Mouse (Mus musculus) forebrain, embryonic 13.5 days (tissue): Measurements from ENCODE around the gene Ifitm3. TPM values are rescaled to one million over a fixed set of nuclear protein-coding genes. Genes with fewer than 3 reads are reported as not detected.
A peak's percentile ranks its signal among the peaks of the same experiment; 100 is the strongest.
"Not testable (repeated sequence)": the region's sequence is repeated elsewhere in the genome, so short reads cannot be mapped to it uniquely, and the experiment has no call there.

Source experiments
- ATAC-seq: fragments of 200-750 bp; cut with Nextera tagmentation; 2 replicates; pipeline ENCODE4 v1.8.0; 2017
- H3K27ac ChIP-seq: fragments of 300-500 bp; sonication (generic); 2 replicates; pipeline ENCODE4 v1.5.1; 2015; ENCODE audit warnings: inconsistent platforms, mild to moderate bottlenecking, moderate library complexity
- H3K27me3 ChIP-seq: fragments of 300-500 bp; sonication (generic); 2 replicates; pipeline ENCODE4 v1.6.1; 2015; ENCODE audit warnings: mild to moderate bottlenecking, inconsistent platforms
- H3K36me3 ChIP-seq: fragments of 300-500 bp; sonication (generic); 2 replicates; pipeline ENCODE4 v1.6.1; 2015; ENCODE audit warnings: mild to moderate bottlenecking, inconsistent platforms; ENCODE audit not compliant: poor library complexity, severe bottlenecking
- H3K4me1 ChIP-seq: fragments of 300-500 bp; sonication (generic); 2 replicates; pipeline ENCODE4 v1.6.1; 2015; ENCODE audit warnings: inconsistent platforms
- H3K4me2 ChIP-seq: fragments of 300-500 bp; sonication (generic); 2 replicates; pipeline ENCODE4 v1.6.1; 2015; ENCODE audit warnings: inconsistent platforms, mild to moderate bottlenecking, moderate library complexity
- H3K4me3 ChIP-seq: fragments of 300-500 bp; sonication (generic); 2 replicates; pipeline ENCODE4 v1.5.1; 2015; ENCODE audit warnings: mild to moderate bottlenecking, inconsistent platforms
- H3K9ac ChIP-seq: fragments of 300-500 bp; sonication (generic); 2 replicates; pipeline ENCODE4 v1.6.1; 2015; ENCODE audit warnings: mild to moderate bottlenecking, inconsistent platforms
- H3K9me3 ChIP-seq: fragments of 300-500 bp; sonication (generic); replicated peaks from 2 replicates; pipeline ENCODE4 v1.6.1; 2016; ENCODE audit warnings: inconsistent platforms
- WGBS: fragments of 180-500 bp; shearing (Covaris S2); methylation state at CpG from one replicate; pipeline ENCODE4 v1.1.7; 2015; 5-methylcytosine and 5-hydroxymethylcytosine counted together
- polyA plus RNA-seq: library from polyadenylated mRNA; unstranded; fragments of >200 nt; fragmentation: Nextera tagmentation; extraction: Ambion mirVana; gene quantifications from 2 replicates; pipeline ENCODE4 v1.2.1, GENCODE M21; 2015

Gene Ifitm3
- polyA plus RNA-seq, 1 experiment from 2014 or later: 18.1 TPM

- Histone ChIP-seq H3K27me3 (no peaks in the 10 kb centered on the region), H3K4me1 (peaks cover 20% of the 10 kb centered on the region), H3K9me3 (no peaks in the 10 kb centered on the region), H3K4me2 (no peak within 1 kb of the TSS), H3K27ac (no peak within 1 kb of the TSS), H3K9ac (no peak within 1 kb of the TSS), H3K4me3 (no peak within 1 kb of the TSS), H3K36me3 (no peaks in the 10 kb centered on the region)
- 96% methylated on average over 2 of the region's 2 CpGs for WGBS
- ATAC-seq: no peak
Observed at GRCm38 (mm10) chr7:141028831-141029230, 18.3 kb upstream of the Ifitm3 start, which contains the start of gene Gm17387. Gene Gm17387 (plus strand): TSS chr7:141029131.

GRCm38 (mm10) chr7:141026740-141027098, 16.1 kb upstream of the Ifitm3 start:
- H3K4me3 ChIP-seq: no peak overlapping the region
- H3K36me3 ChIP-seq: no peaks in the 10 kb centered on the region
- peaks cover 20% of the 10 kb centered on the region for H3K4me1 ChIP-seq
- ATAC-seq: peak; percentile 80
- no peak overlapping the region for H3K4me2 ChIP-seq
- no peaks in the 10 kb centered on the region for H3K9me3 ChIP-seq
- WGBS: 25% methylated on average over 5 of the region's 5 CpGs
- no peaks in the 10 kb centered on the region for H3K27me3 ChIP-seq
- no peak overlapping the region for H3K9ac ChIP-seq
- H3K27ac ChIP-seq: peak overlapping the region; percentile 37

- H3K27me3 ChIP-seq: no peaks in the 10 kb centered on the region
- no peaks in the 10 kb centered on the region for H3K9me3 ChIP-seq
- WGBS: 4% methylated on average over 6 of the region's 6 CpGs
- H3K4me1 ChIP-seq: peaks cover 20% of the 10 kb centered on the region
- H3K36me3 ChIP-seq: no peaks in the 10 kb centered on the region
- H3K27ac ChIP-seq: peak overlapping the region; percentile 60
- H3K9ac ChIP-seq: no peak overlapping the region
- ATAC-seq: peak; percentile 40; the same call in 1 of the 2 replicates
- H3K4me3 ChIP-seq: no peak overlapping the region
- H3K4me2 ChIP-seq: no peak overlapping the region
Observed at GRCm38 (mm10) chr7:141026097-141026739, 15.6 kb upstream of the Ifitm3 start.

- no peaks in the 10 kb centered on the region for H3K9me3 ChIP-seq
- H3K27ac ChIP-seq: peak overlapping the region; percentile 77
- H3K27me3 ChIP-seq: no peaks in the 10 kb centered on the region
- no peak overlapping the region; the same call in 1 of the 2 replicates for H3K9ac ChIP-seq
- ATAC-seq: peak; percentile 77; the same call in 1 of the 2 replicates
- H3K36me3 ChIP-seq: no peaks in the 10 kb centered on the region
- no peak overlapping the region for H3K4me2 ChIP-seq
- H3K4me1 ChIP-seq: peaks cover 20% of the 10 kb centered on the region
- no peak overlapping the region for H3K4me3 ChIP-seq
- 12% methylated on average over 6 of the region's 6 CpGs for WGBS
Observed at GRCm38 (mm10) chr7:141024865-141025838, 14.6 kb upstream of the Ifitm3 start.

- H3K4me1 ChIP-seq: peaks cover 19% of the 10 kb centered on the region
- ATAC-seq: no peak
- no peaks in the 10 kb centered on the region for H3K36me3 ChIP-seq
- H3K27me3 ChIP-seq: no peaks in the 10 kb centered on the region
- H3K9ac ChIP-seq: no peak overlapping the region
- 85% methylated on average over 14 of the region's 14 CpGs for WGBS
- H3K9me3 ChIP-seq: no peaks in the 10 kb centered on the region
- no peak overlapping the region for H3K4me3 ChIP-seq
- H3K27ac ChIP-seq: no peak overlapping the region
- no peak overlapping the region for H3K4me2 ChIP-seq
Observed at GRCm38 (mm10) chr7:141021489-141022449, 11.2 kb upstream of the Ifitm3 start.

GRCm38 (mm10) chr7:141019028-141019427, 8.5 kb upstream of the Ifitm3 start:
- Histone ChIP-seq H3K4me3 (no peak overlapping the region), H3K4me1 (no peaks in the 10 kb centered on the region), H3K9me3 (no peaks in the 10 kb centered on the region), H3K9ac (no peak overlapping the region), H3K27ac (no peak overlapping the region), H3K27me3 (no peaks in the 10 kb centered on the region), H3K4me2 (no peak overlapping the region), H3K36me3 (no peaks in the 10 kb centered on the region)
- WGBS: 91% methylated on average over 5 of the region's 5 CpGs
- ATAC-seq: no peak

GRCm38 (mm10) chr7:141017824-141018223, 7.3 kb upstream of the Ifitm3 start, which contains the start of gene Ifitm6:
Gene Ifitm6 (minus strand): TSS chr7:141017924.
- H3K4me2 ChIP-seq, H3K36me3 ChIP-seq, ATAC-seq, H3K4me1 ChIP-seq, H3K27me3 ChIP-seq, H3K9ac ChIP-seq, H3K9me3 ChIP-seq, H3K27ac ChIP-seq, H3K4me3 ChIP-seq: not testable (repeated sequence)
- WGBS: 92% methylated on average over 1 of the region's 1 CpGs

- H3K27ac ChIP-seq: no peak overlapping the region
- no peak overlapping the region for H3K4me3 ChIP-seq
- H3K9me3 ChIP-seq: no peaks in the 10 kb centered on the region
- no peaks in the 10 kb centered on the region for H3K36me3 ChIP-seq
- 90% methylated on average over 10 of the region's 10 CpGs for WGBS
- H3K27me3 ChIP-seq: no peaks in the 10 kb centered on the region
- ATAC-seq: no peak
- H3K4me1 ChIP-seq: no peaks in the 10 kb centered on the region
- H3K9ac ChIP-seq: no peak overlapping the region
- H3K4me2 ChIP-seq: no peak overlapping the region
Observed at GRCm38 (mm10) chr7:141016707-141017697, 6.4 kb upstream of the Ifitm3 start.

- ATAC-seq: no peak
- WGBS: 88% methylated on average over 7 of the region's 7 CpGs
Observed at GRCm38 (mm10) chr7:141011238-141011770, 734 bp upstream of the Ifitm3 start.

GRCm38 (mm10) chr7:141009665-141010064, 905 bp downstream of the Ifitm3 start:
- Histone ChIP-seq H3K4me1 (peaks cover 5% of the 10 kb centered on the region), H3K4me2 (no peak overlapping the region), H3K4me3 (no peak overlapping the region), H3K27ac (no peak overlapping the region), H3K9ac (no peak overlapping the region), H3K9me3 (no peaks in the 10 kb centered on the region), H3K36me3 (no peaks in the 10 kb centered on the region), H3K27me3 (no peaks in the 10 kb centered on the region)
- no peak for ATAC-seq
- WGBS: 91% methylated on average over 9 of the region's 9 CpGs

More at GRCm38 (mm10) chr7:141011238-141011770, 734 bp upstream of the Ifitm3 start:
- Histone ChIP-seq H3K36me3 (no peaks in the 10 kb centered on the region), H3K4me1 (peaks cover 5% of the 10 kb centered on the region), H3K9ac (no peak overlapping the region), H3K27ac (no peak overlapping the region), H3K9me3 (no peaks in the 10 kb centered on the region), H3K27me3 (no peaks in the 10 kb centered on the region), H3K4me3 (no peak overlapping the region), H3K4me2 (no peak overlapping the region)
